Mouse (Mus musculus) R1 (cell line): ENCODE measurements around the gene Bach2.

Source experiments
- DNase-seq: peaks from one replicate; pipeline ENCODE4 v3.0.0-alpha.2; 2018; ENCODE audit warnings: low read depth, low spot score

Bach2 gene

GRCm38 (mm10) chr4:32238366-32238854, at the start of gene Bach2:
Bach2 (plus strand) TSS chr4:32238804.
- peak; percentile 86 for DNase-seq

GRCm38 (mm10) chr4:32189416-32190036, 49.1 kb upstream of the Bach2 start:
- DNase-seq, result no peak

- no peak for DNase-seq
These were observed 48.1 kb upstream of the Bach2 start for GRCm38 (mm10) chr4:32190506-32190905.

GRCm38 (mm10) chr4:32195945-32196921, 42.4 kb upstream of the Bach2 start:
- DNase-seq, result peak; percentile 54

GRCm38 (mm10) chr4:32198031-32198430, 40.6 kb upstream of the Bach2 start:
- DNase-seq, result no peak

GRCm38 (mm10) chr4:32198589-32198988, 40.0 kb upstream of the Bach2 start:
- no peak for DNase-seq

GRCm38 (mm10) chr4:32199156-32199555, 39.4 kb upstream of the Bach2 start:
- DNase-seq, result no peak

- DNase-seq, result no peak
These were observed 37.5 kb upstream of the Bach2 start for GRCm38 (mm10) chr4:32201114-32201513.

GRCm38 (mm10) chr4:32202362-32202761, 36.2 kb upstream of the Bach2 start:
- no peak for DNase-seq

GRCm38 (mm10) chr4:32204819-32205218, 33.8 kb upstream of the Bach2 start:
- DNase-seq, result no peak

GRCm38 (mm10) chr4:32205825-32206224, 32.8 kb upstream of the Bach2 start:
- DNase-seq, result no peak

- no peak for DNase-seq
These were observed 28.6 kb upstream of the Bach2 start for GRCm38 (mm10) chr4:32209995-32210394.

GRCm38 (mm10) chr4:32210424-32211184, 28.0 kb upstream of the Bach2 start:
- DNase-seq, result no peak

- no peak for DNase-seq
These were observed 26.0 kb upstream of the Bach2 start for GRCm38 (mm10) chr4:32212593-32212992.

GRCm38 (mm10) chr4:32216466-32216865, 22.1 kb upstream of the Bach2 start:
- no peak for DNase-seq

- no peak for DNase-seq
These were observed 21.6 kb upstream of the Bach2 start for GRCm38 (mm10) chr4:32217016-32217415.

GRCm38 (mm10) chr4:32217593-32217992, 21.0 kb upstream of the Bach2 start:
- DNase-seq, result no peak

- no peak for DNase-seq
These were observed 20.2 kb upstream of the Bach2 start for GRCm38 (mm10) chr4:32218371-32218770.

- DNase-seq, result no peak
These were observed 19.0 kb upstream of the Bach2 start for GRCm38 (mm10) chr4:32219428-32220128.

- DNase-seq, result no peak
These were observed 18.5 kb upstream of the Bach2 start for GRCm38 (mm10) chr4:32220129-32220491.

- no peak for DNase-seq
These were observed 17.6 kb upstream of the Bach2 start for GRCm38 (mm10) chr4:32220961-32221360.
